Mouse (Mus musculus): ENCODE measurements at regions not wholly inside any gene's neighbourhood (a gene's known extent, or its start where the extent isn't known, plus 50 kb on each side); places are given as distances from the start of the nearest gene placed in this dataset.

DNA sequence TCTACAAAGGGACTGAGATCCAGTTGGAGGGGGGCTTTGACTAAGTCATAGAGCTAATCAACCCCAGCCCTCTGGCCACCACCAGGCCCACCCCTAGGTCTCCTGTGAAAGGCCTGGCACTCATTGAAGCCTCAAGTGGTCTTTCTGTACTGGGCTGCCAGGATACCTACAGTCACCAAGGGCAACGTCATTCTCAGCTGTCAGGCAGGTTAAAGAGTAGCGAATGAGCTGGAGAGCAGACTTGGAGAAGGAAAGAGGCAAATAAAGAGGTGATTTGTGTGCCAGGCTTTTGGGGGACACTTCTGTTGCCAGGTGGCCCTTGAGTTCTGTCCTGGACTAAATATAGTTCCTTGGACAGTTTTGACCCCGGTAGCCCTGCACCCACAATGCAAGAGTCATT is 81.5 kb upstream of the Dio3 start:
- TF ChIP-seq CTCF (IDR thresholded peaks at IDR 0.05; ENCODE audit: insufficient read depth, low read length) (no peak), POLR2A (IDR thresholded peaks at IDR 0.05; ENCODE audit: borderline replicate concordance, extremely low read depth, low read depth, low read length) (no peak)

Measured in lung, adult 2 months (tissue).